Mouse (Mus musculus): ENCODE measurements around the gene Apof.

The Apof gene

GRCm38 (mm10) chr10:128298243-128298642, 29.8 kb downstream of the Apof start:
- DNase-seq (ENCODE audit: low read depth, low spot score) = no peak

GRCm38 (mm10) chr10:128298702-128299171, 30.3 kb downstream of the Apof start, which contains the start of gene Il23a:
Gene Il23a (minus strand): TSS chr10:128298752.
- no peak for DNase-seq (ENCODE audit: low read depth, low spot score)

- DNase-seq (ENCODE audit: low read depth, low spot score) = no peak
Measured at GRCm38 (mm10) chr10:128302357-128302756, 33.9 kb downstream of the Apof start.

GRCm38 (mm10) chr10:128302785-128303125, 34.3 kb downstream of the Apof start:
- no peak for DNase-seq (ENCODE audit: low read depth, low spot score)

GRCm38 (mm10) chr10:128303126-128304021, 34.9 kb downstream of the Apof start, which contains the start of gene Pan2:
Gene Pan2 (plus strand): TSS chr10:128303335.
- DNase-seq (ENCODE audit: low read depth, low spot score) = peak; percentile 99

- DNase-seq (ENCODE audit: low read depth, low spot score) = no peak
Measured at GRCm38 (mm10) chr10:128309654-128310053, 41.2 kb downstream of the Apof start.

- no peak for DNase-seq (ENCODE audit: low read depth, low spot score)
Measured at GRCm38 (mm10) chr10:128310177-128310576, 41.7 kb downstream of the Apof start.

GRCm38 (mm10) chr10:128310902-128311301, 42.4 kb downstream of the Apof start:
- no peak for DNase-seq (ENCODE audit: low read depth, low spot score)

GRCm38 (mm10) chr10:128315578-128315977, 47.1 kb downstream of the Apof start:
- DNase-seq (ENCODE audit: low read depth, low spot score) = no peak

All from embryo, embryonic 11.5 days (tissue).